Mouse (Mus musculus): Measurements from ENCODE around the gene Polr3f. TPM values are rescaled to one million over a fixed set of nuclear protein-coding genes. Genes with fewer than 3 reads are reported as not detected.

Polr3f gene
- polyA plus RNA-seq, 1 experiment from 2014 or later, result 32.6 TPM

- H3K27ac ChIP-seq (ENCODE audit: low read length), result no peak overlapping the region
- H3K9ac ChIP-seq (replicated peaks; ENCODE audit: low read depth, low read length), result no peak overlapping the region
- H3K27me3 ChIP-seq (ENCODE audit: control insufficient read depth, insufficient read depth, low read length), result no peaks in the 10 kb centered on the region
- 57% methylated on average over 4 of the region's 4 CpGs for WGBS
- no peak overlapping the region for H3K4me2 ChIP-seq (replicated peaks; ENCODE audit: low read depth, low read length)
- ATAC-seq (ENCODE audit: insufficient number of reproducible peaks, insufficient read depth, low FRiP score, low read depth), result no peak
- H3K9me3 ChIP-seq (ENCODE audit: control insufficient read depth, low read depth, low read length), result no peaks in the 10 kb centered on the region
- H3K4me3 ChIP-seq (ENCODE audit: low read depth, low read length), result no peak overlapping the region
- H3K4me1 ChIP-seq (ENCODE audit: control insufficient read depth, insufficient read depth, low read length), result peaks cover 3% of the 10 kb centered on the region; the same call in 1 of the 2 replicates
- H3K36me3 ChIP-seq (ENCODE audit: control insufficient read depth, insufficient read depth, low read length), result peaks cover 41% of the 10 kb centered on the region
Observed at GRCm38 (mm10) chr2:144547559-144547958, 20.0 kb downstream of the Polr3f start.

GRCm38 (mm10) chr2:144550529-144550928 is 23.0 kb downstream of the Polr3f start, which contains the start of gene Rbbp9:
Rbbp9 (minus strand) TSS chr2:144550869.
- Histone ChIP-seq H3K27me3 (ENCODE audit: control insufficient read depth, insufficient read depth, low read length) (no peaks in the 10 kb centered on the region), H3K9ac (replicated peaks; ENCODE audit: low read depth, low read length) (peak within 1 kb of the TSS; percentile 71), H3K9me3 (ENCODE audit: control insufficient read depth, low read depth, low read length) (no peaks in the 10 kb centered on the region), H3K4me3 (ENCODE audit: low read depth, low read length) (peak within 1 kb of the TSS; percentile 72), H3K36me3 (ENCODE audit: control insufficient read depth, insufficient read depth, low read length) (peaks cover 18% of the 10 kb centered on the region), H3K27ac (ENCODE audit: low read length) (peak within 1 kb of the TSS; percentile 83; the same call in 1 of the 2 replicates), H3K4me2 (replicated peaks; ENCODE audit: low read depth, low read length) (peak within 1 kb of the TSS; percentile 68), H3K4me1 (ENCODE audit: control insufficient read depth, insufficient read depth, low read length) (peaks cover 3% of the 10 kb centered on the region; the same call in 1 of the 2 replicates)
- peak; percentile 91 for ATAC-seq (ENCODE audit: insufficient number of reproducible peaks, insufficient read depth, low FRiP score, low read depth)
- under 1% methylated on average over 17 of the region's 17 CpGs for WGBS

GRCm38 (mm10) chr2:144553905-144554304 is 26.4 kb downstream of the Polr3f start:
- no peak for ATAC-seq (ENCODE audit: insufficient number of reproducible peaks, insufficient read depth, low FRiP score, low read depth)
- 93% methylated on average over 3 of the region's 3 CpGs for whole genome bisulfite sequencing
- H3K9me3 ChIP-seq (ENCODE audit: control insufficient read depth, low read depth, low read length), result no peaks in the 10 kb centered on the region

DNA sequence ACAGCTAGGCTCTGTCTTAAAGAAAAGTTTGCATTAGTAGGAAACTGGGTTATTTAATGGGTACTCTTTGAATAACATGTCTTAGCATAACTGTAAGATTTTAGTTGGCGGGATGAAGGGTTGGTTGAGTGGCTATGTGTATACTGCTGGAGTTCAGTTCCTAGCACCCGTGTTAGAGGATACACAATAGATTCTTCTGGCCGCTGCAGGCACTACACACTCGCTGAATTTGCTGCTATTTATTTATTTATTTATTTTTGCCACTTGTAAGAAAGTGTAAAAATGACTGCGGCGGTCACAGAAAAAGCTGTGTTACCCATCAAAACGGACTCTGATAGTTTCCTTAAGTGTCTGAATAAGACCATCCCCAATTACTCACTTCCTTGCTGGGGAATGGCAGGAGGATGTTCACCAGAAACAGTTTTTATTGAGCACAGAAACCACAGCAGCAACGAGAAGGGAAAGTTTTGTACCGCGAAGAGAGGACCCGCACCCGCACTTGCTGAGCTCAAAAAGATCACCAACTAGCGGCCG is 27.8 kb downstream of the Polr3f start:
- H3K9me3 ChIP-seq (ENCODE audit: control insufficient read depth, low read depth, low read length), result no peaks in the 10 kb centered on the region
- H3K36me3 ChIP-seq (ENCODE audit: control insufficient read depth, insufficient read depth, low read length), result peaks cover 9% of the 10 kb centered on the region
- H3K27ac ChIP-seq (ENCODE audit: low read length), result peak overlapping the region; percentile 83
- H3K27me3 ChIP-seq (ENCODE audit: control insufficient read depth, insufficient read depth, low read length), result no peaks in the 10 kb centered on the region
- peak overlapping the region; percentile 18 for H3K9ac ChIP-seq (replicated peaks; ENCODE audit: low read depth, low read length)
- 3% methylated on average over 14 of the region's 14 CpGs for WGBS
- peak overlapping the region; percentile 66 for H3K4me3 ChIP-seq (ENCODE audit: low read depth, low read length)
- 0 out of 2 replicates have a peak, but pooled peaks have one; percentile 11 for ATAC-seq (ENCODE audit: insufficient number of reproducible peaks, insufficient read depth, low FRiP score, low read depth)
- H3K4me2 ChIP-seq (replicated peaks; ENCODE audit: low read depth, low read length), result peak overlapping the region; percentile 37
- H3K4me1 ChIP-seq (ENCODE audit: control insufficient read depth, insufficient read depth, low read length), result peaks cover 4% of the 10 kb centered on the region; the same call in 1 of the 2 replicates

More at GRCm38 (mm10) chr2:144553905-144554304, 26.4 kb downstream of the Polr3f start:
- no peaks in the 10 kb centered on the region for H3K27me3 ChIP-seq (ENCODE audit: control insufficient read depth, insufficient read depth, low read length)
- H3K4me1 ChIP-seq (ENCODE audit: control insufficient read depth, insufficient read depth, low read length), result peaks cover 7% of the 10 kb centered on the region; the same call in 1 of the 2 replicates
- no peak overlapping the region for H3K4me3 ChIP-seq (ENCODE audit: low read depth, low read length)
- no peak overlapping the region for H3K27ac ChIP-seq (ENCODE audit: low read length)
- H3K36me3 ChIP-seq (ENCODE audit: control insufficient read depth, insufficient read depth, low read length), result no peaks in the 10 kb centered on the region
- H3K4me2 ChIP-seq (replicated peaks; ENCODE audit: low read depth, low read length), result no peak overlapping the region
- no peak overlapping the region for H3K9ac ChIP-seq (replicated peaks; ENCODE audit: low read depth, low read length)

GRCm38 (mm10) chr2:144555820-144556552 is 28.5 kb downstream of the Polr3f start, which contains the start of gene Sec23b:
Sec23b (plus strand) TSS chr2:144556229.
- WGBS, result under 1% methylated on average over 44 of the region's 44 CpGs
- H3K4me2 ChIP-seq (replicated peaks; ENCODE audit: low read depth, low read length), result peak within 1 kb of the TSS; percentile 61
- H3K4me3 ChIP-seq (ENCODE audit: low read depth, low read length), result peak within 1 kb of the TSS; percentile 66
- H3K4me1 ChIP-seq (ENCODE audit: control insufficient read depth, insufficient read depth, low read length), result peaks cover 4% of the 10 kb centered on the region; the same call in 1 of the 2 replicates
- ATAC-seq (ENCODE audit: insufficient number of reproducible peaks, insufficient read depth, low FRiP score, low read depth), result peak; percentile 98
- peaks cover 9% of the 10 kb centered on the region for H3K36me3 ChIP-seq (ENCODE audit: control insufficient read depth, insufficient read depth, low read length)
- H3K9me3 ChIP-seq (ENCODE audit: control insufficient read depth, low read depth, low read length), result no peaks in the 10 kb centered on the region
- H3K27me3 ChIP-seq (ENCODE audit: control insufficient read depth, insufficient read depth, low read length), result no peaks in the 10 kb centered on the region
- H3K27ac ChIP-seq (ENCODE audit: low read length), result peak within 1 kb of the TSS; percentile 83
- peak within 1 kb of the TSS; percentile 54 for H3K9ac ChIP-seq (replicated peaks; ENCODE audit: low read depth, low read length)

GRCm38 (mm10) chr2:144588723-144589122 is 61.2 kb downstream of the Polr3f start:
- no peaks in the 10 kb centered on the region for H3K9me3 ChIP-seq (ENCODE audit: control insufficient read depth, low read depth, low read length)
- no peak overlapping the region for H3K4me2 ChIP-seq (replicated peaks; ENCODE audit: low read depth, low read length)
- ATAC-seq (ENCODE audit: insufficient number of reproducible peaks, insufficient read depth, low FRiP score, low read depth), result no peak
- H3K36me3 ChIP-seq (ENCODE audit: control insufficient read depth, insufficient read depth, low read length), result peaks cover 58% of the 10 kb centered on the region
- no peak overlapping the region for H3K4me3 ChIP-seq (ENCODE audit: low read depth, low read length)
- no peaks in the 10 kb centered on the region for H3K4me1 ChIP-seq (ENCODE audit: control insufficient read depth, insufficient read depth, low read length)
- H3K9ac ChIP-seq (replicated peaks; ENCODE audit: low read depth, low read length), result no peak overlapping the region
- no peaks in the 10 kb centered on the region for H3K27me3 ChIP-seq (ENCODE audit: control insufficient read depth, insufficient read depth, low read length)
- no peak overlapping the region for H3K27ac ChIP-seq (ENCODE audit: low read length)
- 81% methylated on average over 4 of the region's 4 CpGs for WGBS

Other genes with a start within 250 kb of the Polr3f start
- gene Ovol2, start 195.6 kb upstream of the Polr3f start, polyA plus RNA-seq (2014; fragmentation: Nextera tagmentation; extraction: Ambion mirVana), result 3.7 and 4.0 TPM in 2 replicates
- 31.2 and 37.0 TPM in 2 replicates for gene Kat14, start 158.7 kb upstream of the Polr3f start, polyA plus RNA-seq (2014; fragmentation: Nextera tagmentation; extraction: Ambion mirVana)
- 0.93 and 4.0 TPM in 2 replicates for gene Pet117, start 158.7 kb upstream of the Polr3f start, polyA plus RNA-seq (2014; fragmentation: Nextera tagmentation; extraction: Ambion mirVana)
- 3.1 and 3.4 TPM in 2 replicates for gene Dzank1, start 304 bp upstream of the Polr3f start, polyA plus RNA-seq (2014; fragmentation: Nextera tagmentation; extraction: Ambion mirVana)
- gene Rbbp9, start 23.2 kb downstream of the Polr3f start, polyA plus RNA-seq (2014; fragmentation: Nextera tagmentation; extraction: Ambion mirVana), result 72.4 and 75.4 TPM in 2 replicates
- gene Sec23b, start 28.5 kb downstream of the Polr3f start, polyA plus RNA-seq (2014; fragmentation: Nextera tagmentation; extraction: Ambion mirVana), result 80.6 and 85.8 TPM in 2 replicates
- 38.5 and 39.1 TPM in 2 replicates for gene Smim26, start 66.3 kb downstream of the Polr3f start, polyA plus RNA-seq (2014; fragmentation: Nextera tagmentation; extraction: Ambion mirVana)
- gene Dtd1, start 72.2 kb downstream of the Polr3f start, polyA plus RNA-seq (2014; fragmentation: Nextera tagmentation; extraction: Ambion mirVana), result 36.9 and 39.6 TPM in 2 replicates

All from stomach, embryonic 14.5 days (tissue).